Mouse (Mus musculus) common myeloid progenitor, adult 5-6 weeks (primary cell): ENCODE measurements around the gene Clps. TPM values are rescaled to one million over a fixed set of nuclear protein-coding genes. Genes with fewer than 3 reads are reported as not detected.

Source experiments
- ATAC-seq: replicated peaks from 2 replicates; pipeline ENCODE4 v1.8.0; 2016; ENCODE audit warnings: low read depth, mild to moderate bottlenecking, moderate TSS enrichment, inconsistent platforms; ENCODE audit not compliant: poor library complexity, severe bottlenecking
- total RNA-seq: library from RNA; stranded (forward); fragments of 200-1000, 187-1606 nt; gene quantifications from 2 replicates; pipeline ENCODE4 v1.2.3, GENCODE M21; 2017

The Clps gene
- total RNA-seq, 1 experiment from 2014 or later: not detected

- ATAC-seq: no peak
Measured at GRCm38 (mm10) chr17:28520561-28520960, 40.0 kb downstream of the Clps start.

GRCm38 (mm10) chr17:28519827-28520226, 40.7 kb downstream of the Clps start:
- no peak for ATAC-seq

DNA sequence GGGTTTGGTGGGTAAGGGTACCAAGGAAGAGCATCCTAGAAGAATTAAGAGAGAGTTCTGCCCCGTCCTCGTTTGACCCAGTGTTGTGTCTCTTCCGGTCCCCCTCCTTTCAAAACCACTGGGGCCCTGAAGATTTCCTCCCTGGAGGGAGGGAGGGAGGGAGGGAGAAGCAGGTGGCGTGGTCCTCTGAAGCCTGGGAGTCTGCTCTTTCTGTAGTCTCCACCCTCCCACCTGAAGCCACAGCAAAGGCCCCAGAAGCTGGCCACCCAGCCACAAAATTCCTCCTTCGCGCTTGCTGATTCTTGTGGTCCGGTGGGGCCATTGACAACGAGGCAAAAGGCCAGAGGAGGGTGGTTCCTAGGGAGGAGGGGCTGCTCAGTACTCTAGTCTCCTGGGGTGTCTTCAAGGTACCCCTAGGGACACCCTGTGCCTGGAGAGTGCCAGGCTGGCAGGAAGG, 41.9 kb downstream of the Clps start:
- peak; percentile 16; the same call in 1 of the 2 replicates for ATAC-seq

DNA sequence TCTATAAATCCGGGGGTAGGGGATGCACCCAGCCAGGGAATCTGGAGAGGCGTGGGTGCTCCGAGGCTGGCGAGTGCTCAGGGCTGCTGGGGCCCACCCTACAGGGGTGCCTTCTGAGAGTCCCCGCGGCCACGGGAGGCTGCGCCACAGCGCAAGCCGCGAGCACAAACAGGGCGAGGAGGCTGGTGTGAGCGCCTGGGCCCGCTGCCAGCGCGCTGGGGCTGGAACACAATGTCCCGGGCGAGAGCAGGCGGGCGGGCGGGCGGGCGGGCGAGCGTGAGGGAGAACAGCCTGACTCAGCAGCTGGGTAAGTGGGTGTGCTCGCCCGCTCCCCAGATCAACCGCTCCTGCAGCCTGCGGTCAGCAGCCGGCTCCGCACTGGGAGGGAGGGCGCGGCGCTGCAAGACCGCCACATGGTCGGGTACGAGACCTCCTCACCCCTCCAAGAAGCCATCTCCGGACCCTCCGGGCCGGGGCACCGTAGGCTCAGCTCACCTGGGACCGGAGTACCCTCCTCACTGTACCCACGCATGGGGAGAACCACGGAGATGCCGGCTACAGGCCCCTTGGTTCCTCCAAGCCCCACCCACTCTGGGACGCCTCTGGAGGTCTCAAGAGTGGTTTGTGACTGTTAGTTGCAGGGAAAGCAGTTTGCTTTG, 42.5 kb downstream of the Clps start:
- ATAC-seq: peak; percentile 57

DNA sequence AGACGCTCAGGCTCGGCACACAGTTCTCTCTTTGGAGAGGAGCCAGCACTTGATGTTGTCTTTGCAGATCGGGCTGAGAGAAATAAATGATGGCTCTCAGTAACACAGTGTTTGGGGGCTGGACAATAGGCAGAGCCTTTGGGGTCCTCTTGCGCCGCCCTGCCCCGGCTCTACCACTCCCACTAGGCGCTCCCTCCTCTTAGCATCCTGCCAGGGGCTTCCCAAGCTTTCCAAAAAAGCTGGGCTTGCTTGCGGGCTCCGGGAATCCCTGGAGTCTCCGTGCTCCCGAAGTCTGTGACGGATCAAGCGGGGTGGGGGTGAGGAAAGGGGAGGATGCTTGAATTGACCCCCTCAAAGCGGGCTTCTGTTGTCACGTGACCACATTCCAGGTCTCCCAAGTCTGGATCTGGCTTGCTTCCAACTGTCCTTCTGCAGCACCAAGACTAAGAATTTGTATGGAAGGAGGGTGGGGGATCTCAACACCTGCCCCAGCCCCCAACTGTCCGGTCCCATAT, 43.1 kb downstream of the Clps start, which contains the start of gene Fkbp5:
TSS of gene Fkbp5 (minus strand) at position 87 of the 515 bp plus-strand sequence.
- no peak for ATAC-seq

DNA sequence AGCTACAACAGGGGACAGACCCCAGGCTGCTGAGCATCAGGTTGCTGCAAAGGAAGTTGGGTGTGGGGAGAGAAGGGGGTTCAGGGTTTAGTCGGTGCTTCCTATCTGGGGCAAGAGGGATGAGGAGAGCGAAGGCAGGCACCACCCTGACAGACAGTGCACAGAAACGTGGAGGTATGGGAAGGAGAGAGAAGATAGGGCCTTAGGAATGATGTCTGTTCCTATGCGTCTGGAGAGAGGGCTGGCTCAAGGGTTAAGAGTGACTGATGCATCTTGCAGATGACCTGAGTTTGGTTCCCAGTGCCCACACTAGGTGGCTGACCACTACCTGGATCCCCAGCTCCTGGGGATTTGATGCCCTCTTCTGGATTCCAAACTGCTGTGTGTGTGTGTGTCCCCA, 43.7 kb downstream of the Clps start:
- ATAC-seq: no peak

DNA sequence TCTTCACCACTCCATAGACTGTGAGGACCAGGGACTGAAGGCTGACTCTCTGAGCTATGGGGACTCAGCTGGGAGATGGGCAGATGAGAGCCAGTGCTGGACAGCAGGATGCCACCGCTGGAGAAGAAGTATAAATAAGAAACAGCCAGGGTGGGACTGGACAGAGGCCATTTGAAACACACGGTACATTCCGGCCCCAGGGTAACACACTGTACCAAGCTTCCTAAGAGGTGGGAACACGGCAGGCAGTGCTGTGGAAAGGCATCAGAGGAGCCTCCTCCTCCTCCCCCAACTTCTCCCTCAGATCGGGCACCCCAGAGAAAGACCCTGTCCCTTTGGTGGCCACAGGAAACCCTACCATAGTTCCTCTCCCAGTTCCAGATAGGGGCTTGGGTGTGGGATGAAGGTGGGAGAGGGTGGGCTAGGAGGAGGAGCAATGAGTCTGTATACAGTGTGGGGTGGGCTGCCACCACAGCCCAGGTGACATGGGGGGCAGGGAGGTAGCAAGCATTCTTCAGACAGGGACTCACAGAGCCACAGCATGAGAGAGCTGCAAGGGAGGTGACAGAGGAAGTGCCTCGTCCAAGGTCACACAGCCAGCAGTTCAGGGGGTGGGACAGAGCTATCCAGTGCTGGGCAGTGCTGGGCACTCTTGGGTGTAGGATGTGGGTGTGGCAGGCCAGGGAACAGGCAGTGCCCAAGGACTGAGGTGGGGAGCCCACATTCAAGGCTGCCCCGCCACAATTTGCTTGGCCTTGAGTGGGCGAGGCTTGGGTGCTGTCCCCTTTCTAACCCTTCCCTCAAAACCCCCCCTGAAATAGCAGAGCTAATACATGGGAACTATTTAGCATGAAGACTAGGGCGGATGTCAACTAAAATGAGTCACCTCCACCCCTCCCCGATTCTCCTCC, 44.9 kb downstream of the Clps start:
- no peak for ATAC-seq

- no peak for ATAC-seq
Measured at GRCm38 (mm10) chr17:28514555-28514954, 46.0 kb downstream of the Clps start.

DNA sequence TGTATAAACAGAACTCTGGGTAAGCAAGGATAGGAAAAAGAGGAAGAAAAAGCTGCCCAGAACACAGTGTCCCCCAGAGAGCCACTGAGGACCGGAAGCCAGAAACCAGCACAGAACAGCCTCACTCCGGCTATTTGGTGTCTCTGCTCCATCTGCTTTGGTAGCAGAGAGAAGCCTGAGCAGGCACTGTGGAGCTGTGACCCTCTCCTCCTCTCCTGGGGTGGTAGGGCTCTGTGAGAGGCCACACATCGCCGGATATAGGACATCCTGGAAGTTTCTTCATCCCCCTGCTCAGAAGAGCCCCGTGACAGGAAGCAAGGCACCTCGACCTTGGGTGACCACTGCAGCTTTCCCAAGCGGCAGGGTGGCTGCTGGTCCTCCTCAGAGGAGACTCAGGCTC, 46.7 kb downstream of the Clps start:
- ATAC-seq: peak; percentile 15; the same call in 1 of the 2 replicates

DNA sequence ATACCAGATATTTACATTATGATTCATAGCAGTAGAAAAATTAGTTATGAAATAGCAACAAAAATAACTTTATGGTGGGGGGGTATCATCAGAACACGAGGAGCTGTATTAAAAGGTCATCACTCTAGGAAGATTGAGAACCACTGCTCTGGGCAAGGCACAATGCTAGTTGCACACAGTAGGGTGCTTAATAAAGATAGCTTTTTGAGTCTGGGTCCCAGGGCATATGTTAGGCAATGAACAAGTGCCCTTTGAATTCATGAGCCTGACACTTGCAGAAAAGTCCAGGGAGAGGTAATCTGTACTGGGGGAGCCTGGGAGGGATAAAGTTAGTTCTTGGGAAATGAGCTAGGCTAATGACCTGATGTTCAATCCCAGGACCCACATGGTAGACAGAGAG, 47.2 kb downstream of the Clps start:
- no peak for ATAC-seq

- no peak for ATAC-seq
Measured at GRCm38 (mm10) chr17:28512696-28513095, 47.9 kb downstream of the Clps start.

- ATAC-seq: no peak
Measured at GRCm38 (mm10) chr17:28511616-28512541, 48.7 kb downstream of the Clps start.

GRCm38 (mm10) chr17:28510445-28511342, 49.9 kb downstream of the Clps start:
- ATAC-seq: no peak

Other genes starting within 250 kb of the Clps start
- gene Fance, start 247.2 kb downstream of the Clps start, total RNA-seq: 15.9 and 36.0 TPM in 2 replicates
- 1,140 and 1,191 TPM in 2 replicates for gene Rpl10a, start 232.3 kb downstream of the Clps start, total RNA-seq
- gene Tead3, start 209.9 kb downstream of the Clps start, total RNA-seq: not detected in 2 replicates
- not detected in 2 replicates for gene Tulp1, start 195.5 kb downstream of the Clps start, total RNA-seq
- gene Fkbp5, start 43.2 kb downstream of the Clps start, total RNA-seq: 35.0 and 49.6 TPM in 2 replicates
- not detected in 2 replicates for gene Armc12, start 30.0 kb downstream of the Clps start, total RNA-seq
- gene Clpsl2, start 11.4 kb downstream of the Clps start, total RNA-seq: not detected in 2 replicates
- not detected in 2 replicates for gene Lhfpl5, start 14.9 kb upstream of the Clps start, total RNA-seq
- 126 and 167 TPM in 2 replicates for gene Srpk1, start 61.9 kb upstream of the Clps start, total RNA-seq
- gene Slc26a8, start 129.5 kb upstream of the Clps start, total RNA-seq: 1.1 TPM in 1 of 2 replicates, not detected in the other
- gene Mapk14, start 130.6 kb upstream of the Clps start, total RNA-seq: 81.4 and 94.2 TPM in 2 replicates
- gene AC170998.1, start 165.3 kb upstream of the Clps start, total RNA-seq: 3.4 TPM in 1 of 2 replicates, not detected in the other
- 0.73 TPM in 1 of 2 replicates, not detected in the other for gene Mapk13, start 208.5 kb upstream of the Clps start, total RNA-seq
- gene Brpf3, start 240.3 kb upstream of the Clps start, total RNA-seq: 8.6 and 9.7 TPM in 2 replicates